Mouse (Mus musculus): ENCODE measurements at regions not wholly inside any gene's neighbourhood (a gene's known extent, or its start where the extent isn't known, plus 50 kb on each side); places are given as distances from the start of the nearest gene placed in this dataset.

DNA sequence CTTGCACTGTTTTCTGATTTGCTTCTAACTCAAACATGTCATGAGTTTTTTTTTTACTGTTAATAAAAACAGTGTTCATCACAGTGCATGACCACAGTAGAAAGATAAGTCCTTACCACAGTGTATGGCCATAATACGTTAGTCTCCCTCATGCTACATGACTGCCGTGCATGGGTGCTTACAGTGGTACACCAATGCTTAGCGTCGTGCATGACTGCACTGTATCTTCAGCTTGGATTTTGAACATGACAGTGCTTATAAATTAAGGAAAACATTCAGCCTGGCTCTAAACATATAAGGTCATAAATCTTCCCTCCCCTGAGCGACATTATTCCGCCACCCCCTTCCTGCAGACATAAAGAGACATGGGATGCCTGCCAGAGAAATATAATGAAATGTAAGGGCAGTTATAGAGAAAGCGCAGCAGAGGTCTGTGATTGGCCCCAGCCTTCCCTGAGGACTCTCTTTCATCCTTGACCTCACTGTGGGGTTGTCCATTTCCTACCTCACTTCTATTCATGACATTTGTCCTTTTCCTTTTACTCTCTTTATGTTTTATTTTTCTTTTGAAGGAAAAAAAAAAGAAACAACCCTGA is 791.7 kb upstream of the Chordc1 start:
- TF ChIP-seq USF1 (IDR thresholded peaks at IDR 0.05; ENCODE audit: low read depth, low read length) (no peak), CHD1 (IDR thresholded peaks at IDR 0.05; ENCODE audit: low read depth, low read length) (no peak), KAT2A (IDR thresholded peaks at IDR 0.05; ENCODE audit: insufficient replicate concordance, low read length) (no peak), MXI1 (IDR thresholded peaks at IDR 0.05; ENCODE audit: low read depth, low read length) (no peak), ZC3H11A (IDR thresholded peaks at IDR 0.05; ENCODE audit: low read depth, low read length) (no peak), TCF12 (IDR thresholded peaks at IDR 0.05; ENCODE audit: low read depth, low read length) (no peak), JUND (conservative IDR thresholded peaks at IDR 0.05; ENCODE audit: low read depth, low read length) (no peak), MAFK (IDR thresholded peaks at IDR 0.05; ENCODE audit: insufficient replicate concordance, low read length) (no peak), BHLHE40 (IDR thresholded peaks at IDR 0.05; ENCODE audit: low read depth, low read length) (no peak), MAZ (IDR thresholded peaks at IDR 0.05; ENCODE audit: low read depth, low read length) (no peak), RCOR1 (conservative IDR thresholded peaks at IDR 0.05; ENCODE audit: low read depth, low read length) (no peak), ZNF384 (IDR thresholded peaks at IDR 0.05; ENCODE audit: low read depth, low read length) (no peak), POLR2A (IDR thresholded peaks at IDR 0.05; ENCODE audit: low read depth, low read length) (no peak)
- in situ Hi-C loops (cut with MboI; ENCODE audit: low pct_ligation_motif_present, low pct_unique_long_range_greater_than_20kb, low sequenced_read_pairs) (no loop called here), dilution Hi-C loops (cut with MboI; ENCODE audit: extremely low pct_ligation_motif_present, extremely low pct_unique_long_range_greater_than_20kb, low sequenced_read_pairs) (no loop called here)
- Histone ChIP-seq H3K9ac (ENCODE audit: insufficient read depth, low read depth) (no peak overlapping the region), H3K4me1 (ENCODE audit: control insufficient read depth in 1 of 2, insufficient read depth in 2 of 2) (no peaks in the 10 kb centered on the region), H3K4me3 (replicated peaks in 1 of 3; ENCODE audit: low read depth in 2 of 3, low read length in 2 of 3, poor library complexity in 1 of 3) (no peak overlapping the region), H3K36me3 (replicated peaks in 1 of 2; ENCODE audit: control insufficient read depth in 1 of 2, insufficient read depth in 1 of 2, low read length in 1 of 2) (no peaks in the 10 kb centered on the region), H3K4me2 (ENCODE audit: insufficient read depth, low read depth, poor library complexity, severe bottlenecking) (no peak overlapping the region), H3K27ac (ENCODE audit: insufficient read depth, low read depth) (no peak overlapping the region), H3K27me3 (replicated peaks) (no peaks in the 10 kb centered on the region), H3K9me3 (replicated peaks; ENCODE audit: low read length) (no peaks in the 10 kb centered on the region), H3K79me2 (replicated peaks; ENCODE audit: control insufficient read depth, extremely low read depth, insufficient read depth, poor library complexity, severe bottlenecking) (no peaks in the 10 kb centered on the region)
- no peak for DNase-seq (ENCODE audit: extremely low read depth)

DNA sequence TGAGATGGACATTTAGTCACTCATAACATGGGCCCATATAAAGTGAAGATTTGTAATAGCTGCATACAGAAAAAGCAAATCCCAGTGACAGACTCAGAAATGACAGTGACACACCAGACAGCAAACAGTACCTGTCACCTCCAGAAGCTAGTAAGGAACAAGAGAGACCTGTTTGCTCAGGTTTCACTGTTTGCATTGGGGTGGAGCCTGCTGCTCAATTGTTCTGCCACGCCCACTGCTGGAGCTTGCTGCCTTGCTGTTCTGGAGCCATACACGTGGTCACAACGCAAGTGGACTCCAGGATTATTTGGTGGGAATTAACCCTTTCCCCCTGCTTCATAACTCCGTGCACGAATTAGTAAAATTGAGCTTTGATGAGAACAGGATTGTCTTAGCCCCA is 783.2 kb upstream of the Chordc1 start:
- Histone ChIP-seq H3K27ac (ENCODE audit: insufficient read depth, low read depth) (no peak overlapping the region), H3K4me2 (ENCODE audit: insufficient read depth, low read depth, poor library complexity, severe bottlenecking) (no peak overlapping the region), H3K4me1 (ENCODE audit: control insufficient read depth in 1 of 2, insufficient read depth in 2 of 2) (no peaks in the 10 kb centered on the region), H3K9ac (ENCODE audit: insufficient read depth, low read depth) (no peak overlapping the region), H3K36me3 (replicated peaks in 1 of 2; ENCODE audit: control insufficient read depth in 1 of 2, insufficient read depth in 1 of 2, low read length in 1 of 2) (no peaks in the 10 kb centered on the region), H3K27me3 (replicated peaks) (no peaks in the 10 kb centered on the region), H3K4me3 (replicated peaks in 1 of 3; ENCODE audit: low read depth in 2 of 3, low read length in 2 of 3, poor library complexity in 1 of 3) (no peak overlapping the region), H3K9me3 (replicated peaks; ENCODE audit: low read length) (no peaks in the 10 kb centered on the region), H3K79me2 (replicated peaks; ENCODE audit: control insufficient read depth, extremely low read depth, insufficient read depth, poor library complexity, severe bottlenecking) (no peaks in the 10 kb centered on the region)
- TF ChIP-seq E2F4 (IDR thresholded peaks at IDR 0.05; ENCODE audit: insufficient replicate concordance, low read depth, low read length) (no peak), POLR2AphosphoS2 (IDR thresholded peaks at IDR 0.05; ENCODE audit: low read depth, low read length) (no peak), ZC3H11A (IDR thresholded peaks at IDR 0.05; ENCODE audit: low read depth, low read length) (no peak), ETS1 (conservative IDR thresholded peaks at IDR 0.05; ENCODE audit: low read depth, low read length) (no peak)
- no peak for DNase-seq (ENCODE audit: extremely low read depth)
- in situ Hi-C loops (cut with MboI; ENCODE audit: low pct_ligation_motif_present, low pct_unique_long_range_greater_than_20kb, low sequenced_read_pairs): no loop called here
- dilution Hi-C loops (cut with MboI; ENCODE audit: extremely low pct_ligation_motif_present, extremely low pct_unique_long_range_greater_than_20kb, low sequenced_read_pairs): no loop called here
